Mouse (Mus musculus): ENCODE results near the gene Mrps14.

Gene Mrps14

DNA sequence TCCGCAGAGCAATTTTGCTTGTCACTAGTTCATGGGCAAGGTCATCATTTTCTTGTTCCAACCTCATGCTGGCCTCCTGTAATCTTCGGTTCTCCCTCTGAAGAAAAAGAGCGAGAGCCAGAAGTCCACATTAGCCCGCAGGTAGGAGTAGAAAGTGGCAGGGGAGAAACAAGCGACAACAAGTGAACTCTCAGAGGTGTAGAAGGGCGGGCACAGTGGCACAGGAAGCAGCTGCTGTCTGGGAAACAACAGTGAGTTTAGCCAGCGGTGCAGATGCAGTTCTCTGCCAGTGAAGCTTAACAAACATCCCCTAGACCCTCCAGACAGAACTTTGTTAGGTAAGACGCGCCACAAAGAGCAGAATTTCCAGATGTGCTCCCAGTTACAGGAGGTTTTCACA is 52.5 kb downstream of the Mrps14 start:
- TF ChIP-seq GATA4 (IDR thresholded peaks at IDR 0.05; ENCODE audit: insufficient replicate concordance, low read length), result no peak

DNA sequence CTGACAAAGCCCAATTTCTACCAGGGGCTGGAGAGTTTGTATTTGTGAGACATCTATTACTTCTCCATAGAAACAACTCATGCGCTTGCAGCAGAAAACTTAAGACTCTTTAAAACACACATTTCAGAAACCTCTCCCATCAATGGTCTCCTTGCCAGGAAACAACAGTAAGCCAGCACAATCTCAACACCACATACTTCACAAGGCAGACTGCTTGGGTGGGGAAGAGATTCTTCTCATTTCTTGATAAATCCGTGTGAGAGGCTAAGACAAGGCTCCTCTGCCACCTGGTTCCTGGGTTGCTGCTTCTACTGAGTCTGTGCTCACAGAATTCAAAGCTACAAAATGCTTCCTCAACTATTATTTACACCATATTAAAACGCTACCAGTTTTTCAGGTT is 54.8 kb downstream of the Mrps14 start:
- no peak for TF ChIP-seq GATA4 (IDR thresholded peaks at IDR 0.05; ENCODE audit: insufficient replicate concordance, low read length)

DNA sequence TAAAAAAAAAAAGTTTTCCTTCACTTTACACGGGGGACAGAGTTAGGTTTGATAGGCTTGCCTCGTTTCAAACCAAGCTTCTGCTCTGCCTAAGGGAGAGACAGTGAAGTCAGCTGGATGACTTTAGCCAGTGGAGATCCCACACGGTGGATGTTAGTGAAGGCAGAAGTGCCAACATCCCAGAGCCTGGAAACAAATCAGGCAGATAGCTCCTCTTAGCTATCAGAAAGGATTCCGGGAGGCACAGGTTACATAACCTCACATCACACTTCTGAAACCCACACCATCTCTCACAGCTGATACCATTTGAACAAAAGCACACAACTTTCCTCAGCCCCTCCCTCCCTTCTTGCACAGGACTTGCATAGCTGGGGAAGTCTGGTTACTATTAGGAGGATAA is 55.8 kb downstream of the Mrps14 start:
- TF ChIP-seq GATA4 (IDR thresholded peaks at IDR 0.05; ENCODE audit: insufficient replicate concordance, low read length), result no peak

DNA sequence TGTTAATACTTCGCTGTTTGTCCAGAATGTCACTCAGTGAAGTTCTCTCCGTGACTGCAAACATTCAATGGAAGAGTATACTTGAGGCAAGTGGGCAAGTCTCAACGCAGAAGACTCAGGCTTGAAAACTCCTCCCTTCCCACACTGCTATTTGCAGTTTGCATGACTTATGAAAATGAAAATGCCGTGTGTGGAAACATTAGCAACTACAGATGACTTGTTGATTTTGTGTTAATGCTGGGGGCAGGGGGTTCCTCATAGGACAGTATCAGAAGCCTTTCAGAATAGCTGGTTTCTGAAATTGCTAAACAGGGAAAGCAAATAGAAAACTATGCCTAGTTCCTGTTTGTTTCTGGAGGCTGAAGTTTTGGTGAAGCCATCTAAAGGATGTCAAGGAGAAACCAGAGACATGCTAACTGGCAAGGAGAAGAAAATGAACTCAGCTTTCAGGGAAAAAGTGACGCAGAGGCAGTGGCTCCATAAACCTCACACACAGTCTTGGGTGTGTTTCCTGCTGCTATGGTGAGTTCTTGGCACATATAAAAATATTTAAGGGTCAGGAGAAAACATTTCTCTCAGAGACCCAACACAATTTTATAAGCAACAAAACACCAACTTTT is 56.5 kb downstream of the Mrps14 start:
- TF ChIP-seq GATA4 (IDR thresholded peaks at IDR 0.05; ENCODE audit: insufficient replicate concordance, low read length), result no peak

Data from liver, adult (tissue).